Mouse (Mus musculus) stomach, embryonic 15.5 days (tissue): Measurements from ENCODE around the gene Tusc2. TPM values are rescaled to one million over a fixed set of nuclear protein-coding genes. Genes with fewer than 3 reads are reported as not detected.
A peak's percentile ranks its signal among the peaks of the same experiment; 100 is the strongest.

Experiments
- ATAC-seq: fragments of 200-750 bp; cut with Nextera tagmentation; 2 replicates; pipeline ENCODE4 v1.8.0; 2017; ENCODE audit warnings: low read depth, moderate number of reproducible peaks, moderate TSS enrichment; ENCODE audit not compliant: insufficient read depth, low FRiP score
- H3K27ac ChIP-seq: fragments of 300-500 bp; sonication (generic); 2 replicates; pipeline ENCODE4 v1.5.1; 2015; ENCODE audit warnings: mild to moderate bottlenecking, inconsistent platforms
- H3K27me3 ChIP-seq: fragments of 300-500 bp; sonication (generic); replicated peaks from 2 replicates; pipeline ENCODE4 v1.6.1; 2015; ENCODE audit warnings: inconsistent platforms
- H3K36me3 ChIP-seq: fragments of 300-500 bp; sonication (generic); 2 replicates; pipeline ENCODE4 v1.6.1; 2015; ENCODE audit warnings: inconsistent platforms
- H3K4me1 ChIP-seq: fragments of 300-500 bp; sonication (generic); 2 replicates; pipeline ENCODE4 v1.6.1; 2015; ENCODE audit warnings: inconsistent platforms
- H3K4me2 ChIP-seq: fragments of 300-500 bp; sonication (generic); 2 replicates; pipeline ENCODE4 v1.6.1; 2015; ENCODE audit warnings: mild to moderate bottlenecking, inconsistent platforms
- H3K4me3 ChIP-seq: fragments of 300-500 bp; sonication (generic); replicated peaks from 2 replicates; pipeline ENCODE4 v1.5.1; 2015; ENCODE audit warnings: inconsistent platforms
- H3K9ac ChIP-seq: fragments of 300-500 bp; sonication (generic); 2 replicates; pipeline ENCODE4 v1.6.1; 2015; ENCODE audit warnings: inconsistent platforms
- H3K9me3 ChIP-seq: fragments of 300-500 bp; sonication (generic); 2 replicates; pipeline ENCODE4 v1.6.1; 2016; ENCODE audit warnings: inconsistent platforms
- WGBS: fragments of 180-500 bp; shearing (Covaris S2); methylation state at CpG from one replicate; pipeline ENCODE4 v1.1.7; 2015; 5-methylcytosine and 5-hydroxymethylcytosine counted together
- polyA plus RNA-seq: library from polyadenylated mRNA; unstranded; fragments of >200 nt; fragmentation: Nextera tagmentation; extraction: Ambion mirVana; gene quantifications from 2 replicates; pipeline ENCODE4 v1.2.1, GENCODE M21; 2015

Gene Tusc2
- polyA plus RNA-seq, result 42.6 and 46.1 TPM in 2 replicates

DNA sequence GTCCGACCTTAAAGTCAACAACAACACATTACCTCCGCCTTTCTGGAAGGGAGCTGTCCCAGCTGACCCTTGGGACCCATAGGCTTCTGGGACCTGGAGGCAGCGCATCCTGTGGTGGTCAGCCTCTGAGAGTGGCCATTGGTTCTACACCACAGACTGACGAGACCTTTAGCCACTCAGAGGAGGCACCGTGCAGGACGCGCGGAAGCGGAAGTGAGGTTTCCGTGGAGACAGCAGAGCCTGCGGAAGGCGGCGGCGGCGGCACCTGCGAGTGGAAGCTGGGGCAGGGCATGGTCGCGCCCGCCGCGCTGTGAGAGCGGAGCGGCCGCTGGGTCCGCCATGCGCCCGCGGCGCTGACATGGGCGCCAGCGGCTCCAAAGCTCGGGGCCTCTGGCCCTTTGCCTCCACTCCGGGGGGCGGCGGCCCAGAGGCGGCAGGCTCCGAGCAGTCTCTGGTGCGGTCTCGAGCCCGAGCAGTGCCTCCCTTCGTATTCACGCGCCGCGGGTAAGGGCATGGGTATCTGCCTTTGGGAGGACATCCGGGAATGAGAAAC lies at the start of gene Tusc2:
Tusc2 (plus strand) TSS at position 227 of the 553 bp plus-strand sequence.
- H3K9ac ChIP-seq, result peak within 1 kb of the TSS; percentile 58
- no peaks in the 10 kb centered on the region for H3K9me3 ChIP-seq
- H3K36me3 ChIP-seq, result peaks cover 49% of the 10 kb centered on the region
- peak within 1 kb of the TSS; percentile 46; the same call in 1 of the 2 replicates for H3K27ac ChIP-seq
- H3K4me1 ChIP-seq, result peaks cover 34% of the 10 kb centered on the region
- no peaks in the 10 kb centered on the region for H3K27me3 ChIP-seq
- H3K4me3 ChIP-seq, result peak within 1 kb of the TSS; percentile 73
- peak within 1 kb of the TSS; percentile 78 for H3K4me2 ChIP-seq
- 0% methylated on average over 46 of the region's 46 CpGs for WGBS
- ATAC-seq, result peak; percentile 94

GRCm38 (mm10) chr9:107514303-107514955 lies 48.6 kb upstream of the Tusc2 start:
- no peak for ATAC-seq
- 14% methylated on average over 14 of the region's 14 CpGs for WGBS
- no peak overlapping the region for H3K4me2 ChIP-seq

GRCm38 (mm10) chr9:107520331-107520730 lies 42.7 kb upstream of the Tusc2 start:
- peaks cover 4% of the 10 kb centered on the region; the same call in 1 of the 2 replicates for H3K27me3 ChIP-seq
- H3K4me1 ChIP-seq, result peaks cover 17% of the 10 kb centered on the region; the same call in 1 of the 2 replicates
- no peak overlapping the region for H3K4me3 ChIP-seq
- no peak overlapping the region for H3K9ac ChIP-seq
- no peaks in the 10 kb centered on the region for H3K9me3 ChIP-seq
- no peak overlapping the region for H3K4me2 ChIP-seq
- 65% methylated on average over 6 of the region's 6 CpGs for WGBS
- no peak for ATAC-seq
- no peak overlapping the region for H3K27ac ChIP-seq
- H3K36me3 ChIP-seq, result no peaks in the 10 kb centered on the region

More at GRCm38 (mm10) chr9:107514303-107514955, 48.6 kb upstream of the Tusc2 start:
- 0 out of 2 replicates have a peak, but pooled peaks cover 3% of the 10 kb centered on the region for H3K27me3 ChIP-seq
- H3K9me3 ChIP-seq, result no peaks in the 10 kb centered on the region
- no peak overlapping the region for H3K4me3 ChIP-seq
- H3K27ac ChIP-seq, result no peak overlapping the region
- H3K36me3 ChIP-seq, result no peaks in the 10 kb centered on the region
- no peaks in the 10 kb centered on the region for H3K4me1 ChIP-seq
- no peak overlapping the region for H3K9ac ChIP-seq

DNA sequence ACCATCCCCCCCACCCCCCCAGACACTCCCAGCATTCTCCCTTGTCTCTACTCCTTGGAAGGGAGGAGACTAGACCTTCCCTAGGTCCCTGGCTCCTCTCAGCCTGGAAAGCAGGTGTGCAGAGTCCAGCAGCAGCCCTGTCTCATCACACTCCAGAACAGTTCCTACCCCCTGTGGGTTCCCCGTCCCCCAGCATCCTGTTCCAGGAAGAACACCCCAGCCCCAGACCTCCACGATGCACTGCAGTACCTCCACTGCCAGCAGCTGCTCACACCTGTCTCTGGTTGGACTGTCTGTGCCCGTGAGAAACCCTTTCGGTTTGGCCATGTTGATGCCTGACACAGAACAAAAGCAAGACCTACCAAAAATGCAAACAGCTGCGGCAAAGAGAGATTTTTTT lies 41.9 kb upstream of the Tusc2 start:
- 0 out of 2 replicates have a peak overlapping the region, but pooled peaks have one; percentile 49 for H3K4me2 ChIP-seq
- peaks cover 12% of the 10 kb centered on the region for H3K27me3 ChIP-seq
- 20% methylated on average over 5 of the region's 5 CpGs for WGBS
- ATAC-seq, result no peak
- no peak overlapping the region for H3K9ac ChIP-seq
- no peak overlapping the region for H3K27ac ChIP-seq
- H3K4me1 ChIP-seq, result peaks cover 17% of the 10 kb centered on the region
- H3K4me3 ChIP-seq, result no peak overlapping the region
- H3K9me3 ChIP-seq, result no peaks in the 10 kb centered on the region
- no peaks in the 10 kb centered on the region for H3K36me3 ChIP-seq

- peaks cover 22% of the 10 kb centered on the region for H3K4me1 ChIP-seq
- H3K36me3 ChIP-seq, result no peaks in the 10 kb centered on the region
- whole genome bisulfite sequencing, result 15% methylated on average over 25 of the region's 25 CpGs
- peak; percentile 56; the same call in 1 of the 2 replicates for ATAC-seq
- H3K4me3 ChIP-seq, result peak overlapping the region; percentile 23
- peaks cover 14% of the 10 kb centered on the region for H3K27me3 ChIP-seq
- H3K27ac ChIP-seq, result peak overlapping the region; percentile 16; the same call in 1 of the 2 replicates
- H3K4me2 ChIP-seq, result peak overlapping the region; percentile 49
- no peaks in the 10 kb centered on the region for H3K9me3 ChIP-seq
- no peak overlapping the region for H3K9ac ChIP-seq
Observed at GRCm38 (mm10) chr9:107521711-107522399, 41.2 kb upstream of the Tusc2 start.

DNA sequence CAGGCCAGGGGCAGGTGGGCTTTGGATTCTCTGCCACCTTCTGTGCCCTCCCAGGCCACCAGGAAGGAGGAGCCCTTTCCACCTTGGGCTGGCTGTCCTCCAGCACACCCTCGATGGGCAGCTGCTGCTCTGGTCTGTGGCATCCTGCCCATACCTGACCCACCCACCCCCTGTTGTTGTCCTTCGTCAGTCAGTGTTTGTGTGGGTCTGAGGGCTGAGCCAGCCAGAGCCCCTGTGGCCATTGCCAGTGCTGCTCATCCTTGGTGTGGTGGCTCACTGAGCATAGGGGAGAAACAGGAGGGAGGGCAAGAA lies 40.7 kb upstream of the Tusc2 start:
- H3K27ac ChIP-seq, result 0 out of 2 replicates have a peak overlapping the region, but pooled peaks have one; percentile 16
- peaks cover 27% of the 10 kb centered on the region for H3K4me1 ChIP-seq
- no peaks in the 10 kb centered on the region for H3K9me3 ChIP-seq
- H3K27me3 ChIP-seq, result peaks cover 18% of the 10 kb centered on the region
- WGBS, result 41% methylated on average over 2 of the region's 2 CpGs
- no peak overlapping the region for H3K9ac ChIP-seq
- H3K4me3 ChIP-seq, result peak overlapping the region; percentile 23
- no peaks in the 10 kb centered on the region for H3K36me3 ChIP-seq
- no peak for ATAC-seq
- H3K4me2 ChIP-seq, result peak overlapping the region; percentile 49

DNA sequence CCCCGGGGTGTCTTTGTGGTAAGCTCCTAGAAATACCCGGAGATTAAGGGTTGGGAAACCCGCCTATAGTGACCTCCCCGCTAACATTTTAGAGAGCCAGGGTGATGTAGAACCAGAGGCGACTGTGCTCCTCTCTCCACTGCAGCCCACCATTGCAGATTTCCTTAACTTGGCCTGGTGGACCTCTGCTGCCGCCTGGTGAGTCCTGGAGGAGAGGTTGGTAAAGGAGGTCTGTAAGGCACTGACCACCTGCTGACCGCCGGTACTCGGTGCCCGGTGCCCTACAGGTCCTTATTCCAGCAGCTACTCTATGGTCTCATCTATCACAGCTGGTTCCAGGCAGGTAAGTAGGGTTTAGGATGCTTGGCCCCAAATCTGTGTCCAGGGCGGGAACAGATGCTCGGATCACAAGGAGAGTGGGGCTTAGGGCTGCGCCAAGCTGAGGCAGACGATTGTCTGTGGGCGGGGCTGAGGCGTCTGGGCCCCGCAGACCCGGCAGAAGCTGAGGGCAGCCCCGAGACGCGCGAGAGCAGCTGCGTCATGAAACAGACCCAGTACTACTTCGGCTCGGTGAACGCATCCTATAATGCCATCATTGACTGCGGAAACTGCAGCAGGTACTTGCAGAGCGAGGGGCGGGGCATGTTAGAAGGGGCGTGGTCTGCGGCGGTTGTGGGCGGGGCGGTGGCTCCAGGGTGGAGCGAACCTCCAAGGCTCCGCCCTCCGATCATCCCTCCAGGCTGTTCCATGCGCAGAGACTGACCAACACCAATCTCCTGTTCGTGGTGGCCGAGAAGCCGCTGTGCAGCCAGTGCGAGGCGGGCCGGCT lies 36.6 kb upstream of the Tusc2 start:
- H3K27ac ChIP-seq, result no peak overlapping the region
- peaks cover 22% of the 10 kb centered on the region for H3K4me1 ChIP-seq
- 5% methylated on average over 44 of the region's 44 CpGs for WGBS
- peak; percentile 64 for ATAC-seq
- peak overlapping the region; percentile 42 for H3K4me3 ChIP-seq
- H3K4me2 ChIP-seq, result peak overlapping the region; percentile 87
- H3K36me3 ChIP-seq, result no peaks in the 10 kb centered on the region
- H3K9ac ChIP-seq, result no peak overlapping the region
- peaks cover 24% of the 10 kb centered on the region for H3K27me3 ChIP-seq
- H3K9me3 ChIP-seq, result no peaks in the 10 kb centered on the region

DNA sequence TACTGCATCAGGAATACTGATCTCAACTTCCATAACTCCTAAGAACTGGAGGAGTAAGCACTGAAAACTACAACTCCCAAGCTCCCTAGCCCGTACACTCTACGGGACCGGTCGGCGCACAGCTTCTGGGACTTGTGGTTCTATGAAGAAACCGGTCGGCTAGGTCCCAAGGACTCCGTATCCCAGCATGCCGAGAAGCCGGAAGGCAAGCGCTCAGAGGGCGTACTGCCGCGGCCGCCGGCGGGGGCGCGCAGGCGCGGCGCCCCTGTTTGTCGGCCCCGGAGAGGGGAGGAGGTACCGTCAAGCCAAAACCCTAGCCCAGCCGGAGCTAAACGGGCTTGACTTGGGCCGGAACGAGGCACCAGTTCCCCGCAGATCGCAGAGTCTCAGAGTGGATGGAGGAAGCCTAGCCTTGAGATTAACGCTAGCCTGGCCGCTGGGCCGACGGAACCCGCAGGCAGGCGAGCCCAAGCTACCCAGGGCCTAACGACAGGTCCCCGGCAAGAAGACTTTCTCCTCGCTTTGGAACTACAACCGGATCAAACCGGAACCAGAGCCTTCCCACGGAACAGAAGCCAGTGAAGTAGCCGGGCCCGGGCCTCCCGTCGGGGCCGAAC lies 29.2 kb upstream of the Tusc2 start, which contains the start of gene Tmem115:
Tmem115 (plus strand) TSS at position 155 of the 617 bp plus-strand sequence.
- Histone ChIP-seq H3K9ac (peak within 1 kb of the TSS; percentile 54), H3K4me1 (peaks cover 21% of the 10 kb centered on the region), H3K4me2 (peak within 1 kb of the TSS; percentile 78), H3K27me3 (no peaks in the 10 kb centered on the region), H3K9me3 (no peaks in the 10 kb centered on the region), H3K36me3 (peaks cover 15% of the 10 kb centered on the region), H3K4me3 (peak within 1 kb of the TSS; percentile 83), H3K27ac (peak within 1 kb of the TSS; percentile 80)
- under 1% methylated on average over 48 of the region's 48 CpGs for WGBS
- ATAC-seq, result peak; percentile 99

- ATAC-seq, result peak; percentile 4
- H3K36me3 ChIP-seq, result peaks cover 21% of the 10 kb centered on the region
- H3K4me2 ChIP-seq, result peak overlapping the region; percentile 78
- peak overlapping the region; percentile 83 for H3K4me3 ChIP-seq
- under 1% methylated on average over 40 of the region's 40 CpGs for WGBS
- H3K27ac ChIP-seq, result peak overlapping the region; percentile 80
- peaks cover 21% of the 10 kb centered on the region for H3K4me1 ChIP-seq
- H3K9ac ChIP-seq, result peak overlapping the region; percentile 54
- H3K27me3 ChIP-seq, result no peaks in the 10 kb centered on the region
- no peaks in the 10 kb centered on the region for H3K9me3 ChIP-seq
Observed at GRCm38 (mm10) chr9:107534408-107535202, 28.4 kb upstream of the Tusc2 start.

DNA sequence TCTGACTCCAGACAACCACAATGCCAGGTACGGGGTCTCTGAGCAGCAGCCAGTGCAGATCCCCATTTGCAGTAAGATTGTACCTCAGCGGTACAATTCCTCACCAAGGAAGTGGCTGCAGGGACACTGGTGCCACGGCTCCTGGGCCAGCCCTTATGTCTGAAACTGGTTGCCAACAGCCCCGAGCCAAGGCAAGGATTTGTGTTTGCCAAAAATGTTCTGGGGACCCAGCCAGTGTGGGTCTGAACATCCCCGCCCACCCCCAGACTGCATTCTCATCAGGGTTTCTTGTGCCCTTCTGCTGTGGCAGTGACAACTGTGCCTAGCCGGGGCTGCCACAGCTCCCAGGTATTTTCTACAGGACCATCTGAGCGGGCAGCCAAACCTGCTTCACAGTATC lies 24.8 kb upstream of the Tusc2 start:
- H3K4me3 ChIP-seq, result no peak overlapping the region
- no peak overlapping the region for H3K9ac ChIP-seq
- no peak overlapping the region for H3K4me2 ChIP-seq
- H3K9me3 ChIP-seq, result no peaks in the 10 kb centered on the region
- H3K36me3 ChIP-seq, result peaks cover 27% of the 10 kb centered on the region
- H3K27ac ChIP-seq, result no peak overlapping the region
- no peaks in the 10 kb centered on the region for H3K27me3 ChIP-seq
- no peak for ATAC-seq
- 89% methylated on average over 7 of the region's 7 CpGs for WGBS
- peaks cover 39% of the 10 kb centered on the region for H3K4me1 ChIP-seq
